In the genomic region with DNA sequence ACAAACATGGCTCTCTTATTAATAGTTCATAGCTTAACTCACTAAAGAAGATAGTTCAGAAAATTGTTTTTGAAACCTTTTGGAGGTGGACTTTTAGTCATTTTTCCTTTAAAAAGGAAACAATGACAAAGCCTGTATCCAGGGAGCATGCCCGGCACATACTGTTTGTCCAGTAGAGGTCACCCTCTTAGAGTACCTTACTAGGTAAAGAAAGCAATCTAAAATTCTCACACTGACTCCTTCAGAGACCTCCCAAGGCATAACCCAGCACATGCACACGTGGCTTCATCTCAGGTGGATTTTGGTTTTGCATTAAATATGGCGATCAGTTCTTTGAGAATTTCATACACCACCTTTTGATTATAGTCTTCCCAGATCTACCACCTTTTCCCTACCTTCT, we compare ENCODE assay signal across 8 mouse cellular contexts. TPM values are rescaled to one million over a fixed set of nuclear protein-coding genes. Genes with fewer than 3 reads are reported as not detected.
DNase-seq lines count a peak whose midpoint lies in the region; ATAC-seq lines count a peak whose summit lies in the region.

No protein-coding gene starts in this region.

- no peaks in the 10 kb centered on the region for H3K9me3 ChIP-seq in kidney, embryonic 16.5 days (ENCODE audit: low read length)
- no peaks in the 10 kb centered on the region for H3K9me3 ChIP-seq in kidney, embryonic 15.5 days (replicated peaks)

- no peak overlapping the region for H3K4me2 ChIP-seq in kidney, embryonic 16.5 days (replicated peaks; ENCODE audit: low read depth, low read length)
- no peak overlapping the region for H3K4me2 ChIP-seq in kidney, embryonic 15.5 days

- ATAC-seq in kidney, embryonic 16.5 days (ENCODE audit: low FRiP score, low TSS enrichment), result peak; percentile 63; the same call in 1 of the 2 replicates
- ATAC-seq in kidney, embryonic 15.5 days (replicated peaks; ENCODE audit: low FRiP score), result no peak

- H3K9ac ChIP-seq in kidney, embryonic 16.5 days (replicated peaks; ENCODE audit: low read length), result no peak overlapping the region
- H3K9ac ChIP-seq in kidney, embryonic 15.5 days, result no peak overlapping the region

- intact Hi-C loops in heart, postnatal 36 days (cut with DNase I), result loop anchor here (2.0 kb wide), 1 partner anchor 259 kb away; no protein-coding TSS in a partner anchor

- no peaks in the 10 kb centered on the region for H3K27me3 ChIP-seq in kidney, embryonic 16.5 days (ENCODE audit: insufficient read depth, low read length)
- H3K27me3 ChIP-seq in kidney, embryonic 15.5 days, result no peaks in the 10 kb centered on the region

- no peak overlapping the region for H3K4me3 ChIP-seq in kidney, embryonic 16.5 days (ENCODE audit: low read length)
- no peak overlapping the region for H3K4me3 ChIP-seq in kidney, embryonic 15.5 days (replicated peaks)

- no peak overlapping the region for H3K27ac ChIP-seq in kidney, embryonic 16.5 days (ENCODE audit: low read length)
- no peak overlapping the region for H3K27ac ChIP-seq in kidney, embryonic 15.5 days

- no peaks in the 10 kb centered on the region for H3K4me1 ChIP-seq in kidney, embryonic 16.5 days (ENCODE audit: insufficient read depth, low read length)
- H3K4me1 ChIP-seq in kidney, embryonic 15.5 days, result no peaks in the 10 kb centered on the region

- WGBS in kidney, embryonic 16.5 days, result 38% methylated on average over 3 of the region's 3 CpGs
- WGBS in kidney, embryonic 15.5 days, result 47% methylated on average over 3 of the region's 3 CpGs

- DNase-seq in cerebellum, postnatal 14 days, result peak; percentile 49 to 51
- DNase-seq in cerebellum, adult 9-11 months, result no peak
- peak; percentile 41 for DNase-seq in 416B (ENCODE audit: low read depth)
- DNase-seq in kidney, postnatal 4 days, result peak; percentile 32 to 36
- no peak for DNase-seq in right cerebral cortex, postnatal 25 days
- DNase-seq in heart, postnatal 36 days, result no peak

- H3K36me3 ChIP-seq in kidney, embryonic 16.5 days (ENCODE audit: insufficient read depth, low read length), result peaks cover 6% of the 10 kb centered on the region; the same call in 1 of the 2 replicates
- H3K36me3 ChIP-seq in kidney, embryonic 15.5 days, result 0 out of 2 replicates have a peak, but pooled peaks cover 5% of the 10 kb centered on the region

RNA-seq across cellular contexts. Expression of a gene that starts 14.7 kb away (rescaled TPM):
- polyA plus RNA-seq in kidney, embryonic 16.5 days (2015; fragmentation: Nextera tagmentation; extraction: Ambion mirVana), result 0.85 and 1.8 TPM in 2 replicates
- 1.1 and 3.8 TPM in 2 replicates for polyA plus RNA-seq in kidney, embryonic 15.5 days (2015; fragmentation: Nextera tagmentation; extraction: Ambion mirVana)
- 1 to 10 TPM in 1 of 2 experiments, under 1 TPM in 1; 0.38 to 1.2 TPM for total RNA-seq in heart, postnatal 36 days (2021)

Comparison
In these comparisons a context has a peak if more than half of its experiments do, and no peak if none do; other contexts are left out.
1. DNase-seq: peak in cerebellum, postnatal 14 days (2 of 2), 416B (single experiment) and kidney, postnatal 4 days (2 of 2); none in cerebellum, adult 9-11 months (single experiment), right cerebral cortex, postnatal 25 days (single experiment) and heart, postnatal 36 days (0 of 2).